Mouse (Mus musculus) spleen, adult 2 months (tissue): Measurements from ENCODE around the gene Maml2.

Experiments
- CTCF ChIP-seq: fragments of 200-500 bp; IDR thresholded peaks from 2 replicates; pipeline ENCODE4 v1.5.1; 2011; ENCODE audit warnings: mild to moderate bottlenecking, inconsistent platforms; ENCODE audit not compliant: insufficient read depth, insufficient read length, insufficient replicate concordance; ENCODE audit errors: extremely low read depth
- POLR2A ChIP-seq: fragments of 200-500 bp; IDR thresholded peaks from 2 replicates; pipeline ENCODE4 v1.6.1; 2011; ENCODE audit warnings: low read depth, low read length, inconsistent platforms

- no peak for TF ChIP-seq CTCF
- TF ChIP-seq POLR2A = no peak
Measured at GRCm38 (mm10) chr9:13500045-13500444, 202.3 kb downstream of the Maml2 start.
